Mouse (Mus musculus) MEL (cell line): ENCODE results near the gene Snx18. TPM values are rescaled to one million over a fixed set of nuclear protein-coding genes. Genes with fewer than 3 reads are reported as not detected.

Experiments used
- DNase-seq: peaks from one replicate; pipeline ENCODE4 v3.0.0; 2011; ENCODE audit warnings: low read depth, low spot score
- H3K27ac ChIP-seq: 2 replicates; pipeline ENCODE4 v1.5.1; 2012; ENCODE audit warnings: low read depth, mild to moderate bottlenecking, control low read depth, low read length, moderate library complexity; ENCODE audit not compliant: control insufficient read depth
- H3K27me3 ChIP-seq, 2 experiments: fragments of 150-350 bp in 1 of 2; sonication (generic) in 1 of 2; 2 replicates each; pipeline ENCODE4 v1.6.1; 2012; ENCODE audit warnings: low read length in 2 of 2, mild to moderate bottlenecking in 2 of 2, improper control_type of control experiment in 1 of 2, moderate library complexity in 1 of 2; ENCODE audit not compliant: insufficient read depth in 2 of 2, control insufficient read depth in 1 of 2
- H3K36me3 ChIP-seq, 2 experiments: 2 replicates each; pipeline ENCODE4 v1.6.1; 2012 to 2014; ENCODE audit warnings: low read length in 2 of 2, improper control_type of control experiment in 1 of 2, inconsistent platforms in 1 of 2, mild to moderate bottlenecking in 1 of 2; ENCODE audit not compliant: insufficient read depth in 2 of 2, control insufficient read depth in 1 of 2
- H3K4me1 ChIP-seq, 2 experiments: fragments of 150-350 bp in 1 of 2; sonication (generic) in 1 of 2; 2 replicates each; pipeline ENCODE4 v1.6.1; 2012; ENCODE audit warnings: low read length in 2 of 2, improper control_type of control experiment in 1 of 2, mild to moderate bottlenecking in 1 of 2; ENCODE audit not compliant: insufficient read depth in 2 of 2, control insufficient read depth in 1 of 2
- H3K4me3 ChIP-seq, 2 experiments: fragments of 150-350 bp in 1 of 2; sonication (generic) in 1 of 2; 2 replicates each; pipeline ENCODE4 v1.5.1; 2012; ENCODE audit warnings: low read depth in 2 of 2, low read length in 2 of 2, mild to moderate bottlenecking in 2 of 2, moderate library complexity in 2 of 2, control low read depth in 1 of 2, improper control_type of control experiment in 1 of 2; ENCODE audit not compliant: control insufficient read depth in 1 of 2, insufficient read depth in 1 of 2
- H3K79me2 ChIP-seq: 2 replicates; pipeline ENCODE4 v1.6.1; 2012; ENCODE audit warnings: mild to moderate bottlenecking, low read length, moderate library complexity; ENCODE audit not compliant: control insufficient read depth, poor library complexity, insufficient read depth
- H3K9ac ChIP-seq: 2 replicates; pipeline ENCODE4 v1.6.1; 2012; ENCODE audit warnings: low read depth, mild to moderate bottlenecking, control low read depth, low read length, moderate library complexity; ENCODE audit not compliant: control insufficient read depth, poor library complexity, severe bottlenecking
- H3K9me3 ChIP-seq: fragments of 150-350 bp; sonication (generic); replicated peaks from 2 replicates; pipeline ENCODE4 v1.6.1; 2012; ENCODE audit warnings: mild to moderate bottlenecking, low read length, improper control_type of control experiment, moderate library complexity; ENCODE audit not compliant: insufficient read depth
- BHLHE40 ChIP-seq: IDR thresholded peaks from 2 replicates; pipeline ENCODE4 v1.6.1; 2012; ENCODE audit warnings: low read depth, mild to moderate bottlenecking, inconsistent platforms, low read length, improper control_type of control experiment, borderline replicate concordance
- CHD1 ChIP-seq: IDR thresholded peaks from 2 replicates; pipeline ENCODE4 v1.6.1; 2012; ENCODE audit warnings: low read depth, mild to moderate bottlenecking, inconsistent platforms, low read length, improper control_type of control experiment
- CTCF ChIP-seq, 3 experiments: IDR thresholded peaks in 2 of 3; conservative IDR thresholded peaks in 1 of 3; 2 replicates each; pipeline ENCODE4 v1.5.1; 2011 to 2012; ENCODE audit warnings: low read length in 3 of 3, low read depth in 2 of 3, mild to moderate bottlenecking in 2 of 3, improper control_type of control experiment in 1 of 3, inconsistent platforms in 1 of 3, mixed read lengths in 1 of 3, moderate library complexity in 1 of 3; ENCODE audit not compliant: control insufficient read depth in 1 of 3, insufficient read depth in 1 of 3, poor library complexity in 1 of 3, severe bottlenecking in 1 of 3
- ELF1 ChIP-seq: IDR thresholded peaks from 2 replicates; pipeline ENCODE4 v1.6.1; 2014; ENCODE audit warnings: low read depth, mild to moderate bottlenecking, inconsistent platforms, low read length, improper control_type of control experiment, moderate library complexity
- EP300 ChIP-seq, 2 experiments: IDR thresholded peaks; 2 replicates each; pipeline ENCODE4 v1.6.1; 2011; ENCODE audit warnings: improper control_type of control experiment in 2 of 2, low read length in 2 of 2, low read depth in 1 of 2, mild to moderate bottlenecking in 1 of 2
- HCFC1 ChIP-seq: IDR thresholded peaks from 2 replicates; pipeline ENCODE4 v1.6.1; 2012; ENCODE audit warnings: low read depth, mild to moderate bottlenecking, inconsistent platforms, low read length, improper control_type of control experiment, moderate library complexity
- JUND ChIP-seq: IDR thresholded peaks from 2 replicates; pipeline ENCODE4 v1.6.1; 2011; ENCODE audit warnings: low read depth, mild to moderate bottlenecking, improper control_type of control experiment, low read length
- KAT2A ChIP-seq: conservative IDR thresholded peaks from 2 replicates; pipeline ENCODE4 v1.6.1; 2012; ENCODE audit warnings: low read depth, low read length, improper control_type of control experiment, inconsistent platforms
- MAX ChIP-seq: IDR thresholded peaks from 2 replicates; pipeline ENCODE4 v1.6.1; 2011; ENCODE audit warnings: low read length, improper control_type of control experiment
- MAZ ChIP-seq: IDR thresholded peaks from 2 replicates; pipeline ENCODE4 v1.6.1; 2012; ENCODE audit warnings: low read depth, mild to moderate bottlenecking, inconsistent platforms, low read length, improper control_type of control experiment
- MEF2A ChIP-seq: IDR thresholded peaks from 2 replicates; pipeline ENCODE4 v1.6.1; 2014; ENCODE audit warnings: low read depth, mild to moderate bottlenecking, inconsistent platforms, low read length, improper control_type of control experiment; ENCODE audit not compliant: poor library complexity, insufficient replicate concordance, severe bottlenecking; ENCODE audit errors: extremely low read depth
- MXI1 ChIP-seq: IDR thresholded peaks from 2 replicates; pipeline ENCODE4 v1.6.1; 2011; ENCODE audit warnings: mild to moderate bottlenecking, low read depth, low read length, improper control_type of control experiment
- MYC ChIP-seq: IDR thresholded peaks from 2 replicates; pipeline ENCODE4 v1.6.1; 2011; ENCODE audit warnings: low read depth, mild to moderate bottlenecking, low read length, improper control_type of control experiment, moderate library complexity
- NRF1 ChIP-seq: IDR thresholded peaks from 2 replicates; pipeline ENCODE4 v1.6.1; 2014; ENCODE audit warnings: low read depth, mild to moderate bottlenecking, inconsistent platforms, low read length, improper control_type of control experiment, moderate library complexity; ENCODE audit not compliant: poor library complexity, insufficient read depth, severe bottlenecking
- POLR2AphosphoS5 ChIP-seq: IDR thresholded peaks from 2 replicates; pipeline ENCODE4 v1.6.1; 2012; ENCODE audit warnings: low read depth, borderline replicate concordance, mild to moderate bottlenecking, inconsistent platforms, low read length, moderate library complexity, mixed read lengths
- RCOR1 ChIP-seq: IDR thresholded peaks from 2 replicates; pipeline ENCODE4 v1.6.1; 2012; ENCODE audit warnings: low read depth, mild to moderate bottlenecking, inconsistent platforms, low read length, improper control_type of control experiment
- TAL1 ChIP-seq: IDR thresholded peaks from 2 replicates; pipeline ENCODE4 v1.6.1; 2012; ENCODE audit warnings: mild to moderate bottlenecking, inconsistent platforms, low read length, moderate library complexity, mixed read lengths
- UBTF ChIP-seq: IDR thresholded peaks from 2 replicates; pipeline ENCODE4 v1.6.1; 2012; ENCODE audit warnings: low read depth, mild to moderate bottlenecking, inconsistent platforms, low read length, improper control_type of control experiment, moderate library complexity, borderline replicate concordance; ENCODE audit not compliant: insufficient read depth
- USF1 ChIP-seq: IDR thresholded peaks from 2 replicates; pipeline ENCODE4 v1.6.1; 2014; ENCODE audit warnings: low read depth, mild to moderate bottlenecking, inconsistent platforms, low read length, improper control_type of control experiment, moderate library complexity
- USF2 ChIP-seq, 2 experiments: IDR thresholded peaks; 2 replicates each; pipeline ENCODE4 v1.6.1; 2011 to 2012; ENCODE audit warnings: improper control_type of control experiment in 2 of 2, low read length in 2 of 2, borderline replicate concordance in 1 of 2, inconsistent platforms in 1 of 2, low read depth in 1 of 2, mild to moderate bottlenecking in 1 of 2; ENCODE audit not compliant: insufficient read depth in 1 of 2
- polyA plus RNA-seq, 2 experiments: library from polyadenylated mRNA; stranded (reverse) in 1 of 2; unstranded in 1 of 2; fragments of >175 nt in 1 of 2; fragments of >200 nt in 1 of 2; gene quantifications; 2 replicates each; pipeline versions ENCODE4 v1.2.1 to v1.2.4; 2012; ENCODE audit warnings: low replicate concordance in 2 of 2, low read depth in 1 of 2; ENCODE audit not compliant: insufficient read length in 2 of 2, insufficient read depth in 1 of 2, missing spikeins in 1 of 2
- total RNA-seq: library from RNA; depleted of rRNA; stranded (reverse); fragments of 300-350 nt; gene quantifications from 2 replicates; pipeline ENCODE4 v1.2.3, GENCODE M21; 2012

Snx18 gene
- total and polyA plus RNA-seq, 3 experiments, result 7.7 to 8.7 TPM; not detected in 1

DNA sequence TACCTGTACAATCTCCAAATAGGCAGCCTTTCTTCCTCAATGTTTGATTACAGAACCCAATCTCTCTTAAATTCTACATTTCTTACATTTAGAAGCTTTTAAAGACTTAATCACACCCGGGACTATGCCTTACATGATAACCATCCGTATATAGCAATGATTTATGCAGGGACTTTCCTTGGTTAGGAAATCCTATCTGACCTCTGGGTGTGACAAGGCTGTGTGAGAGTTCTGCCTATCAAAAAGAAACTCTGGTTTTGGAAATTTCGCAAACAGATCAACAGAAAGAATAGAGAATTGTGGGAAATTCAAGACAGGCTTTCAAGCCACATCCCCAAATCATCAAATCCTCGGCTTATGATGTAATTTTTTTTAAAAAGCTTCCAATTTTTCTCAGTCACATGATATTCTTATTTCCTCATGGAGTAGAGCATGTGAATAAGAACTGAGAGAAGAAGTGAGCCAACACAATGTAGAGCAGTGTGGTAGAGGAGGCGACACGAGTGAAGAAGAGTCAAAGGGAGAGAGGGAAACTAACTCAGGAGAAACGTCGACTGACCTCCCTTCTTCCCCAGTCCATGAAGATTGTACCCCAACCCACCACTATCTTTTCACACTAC is 70.4 kb downstream of the Snx18 start:
- no peaks in the 10 kb centered on the region for H3K36me3 ChIP-seq
- no peak overlapping the region for H3K9ac ChIP-seq
- H3K4me1 ChIP-seq, result no peaks in the 10 kb centered on the region
- H3K27me3 ChIP-seq, result no peaks in the 10 kb centered on the region
- H3K79me2 ChIP-seq, result no peaks in the 10 kb centered on the region
- H3K27ac ChIP-seq, result no peak overlapping the region
- no peak for DNase-seq
- TF ChIP-seq JUND (no peak), CTCF (IDR thresholded peaks at IDR 0.05 in 2 of 3, conservative IDR thresholded peaks at IDR 0.05 in 1 of 3; ENCODE audit: control insufficient read depth in 1 of 3, insufficient read depth in 1 of 3, low read depth in 2 of 3, low read length in 3 of 3, poor library complexity in 1 of 3, severe bottlenecking in 1 of 3) (no peak), MEF2A (no peak), MYC (no peak), MAZ (no peak), ELF1 (no peak), KAT2A (no peak), USF2 (IDR thresholded peaks at IDR 0.05; ENCODE audit: borderline replicate concordance in 1 of 2, insufficient read depth in 1 of 2, low read depth in 1 of 2, low read length in 2 of 2) (no peak), TAL1 (no peak), MAX (no peak), CHD1 (no peak), RCOR1 (no peak), EP300 (IDR thresholded peaks at IDR 0.05; ENCODE audit: low read depth in 1 of 2, low read length in 2 of 2) (no peak), BHLHE40 (no peak), POLR2AphosphoS5 (no peak), UBTF (no peak), MXI1 (no peak), USF1 (no peak), NRF1 (no peak), HCFC1 (no peak)
- TF ChIP-seq, all 39 proteins: peak for 0
- H3K4me3 ChIP-seq, result no peak overlapping the region
- H3K9me3 ChIP-seq, result no peaks in the 10 kb centered on the region
